Mouse (Mus musculus) kidney, embryonic 16.5 days (tissue): Measurements from ENCODE around the gene Gm13057. TPM values are rescaled to one million over a fixed set of nuclear protein-coding genes. Genes with fewer than 3 reads are reported as not detected.
"Not testable (repeated sequence)": the region's sequence is repeated elsewhere in the genome, so short reads cannot be mapped to it uniquely, and the experiment has no call there.

Experiments used
- ATAC-seq: fragments of 200-750 bp; cut with Nextera tagmentation; 2 replicates; pipeline ENCODE4 v1.8.0; 2017; ENCODE audit warnings: moderate TSS enrichment; ENCODE audit not compliant: low FRiP score, low TSS enrichment
- H3K27ac ChIP-seq: fragments of 300-500 bp; sonication (generic); 2 replicates; pipeline ENCODE4 v1.5.1; 2014; ENCODE audit warnings: low read length
- H3K27me3 ChIP-seq: fragments of 300-500 bp; sonication (generic); 2 replicates; pipeline ENCODE4 v1.6.1; 2014; ENCODE audit warnings: low read length, control low read depth, mixed read lengths; ENCODE audit not compliant: insufficient read depth
- H3K36me3 ChIP-seq: fragments of 300-500 bp; sonication (generic); 2 replicates; pipeline ENCODE4 v1.6.1; 2014; ENCODE audit warnings: low read length, control low read depth, mixed read lengths; ENCODE audit not compliant: insufficient read depth
- H3K4me1 ChIP-seq: fragments of 300-500 bp; sonication (generic); 2 replicates; pipeline ENCODE4 v1.6.1; 2014; ENCODE audit warnings: low read length, control low read depth, mixed read lengths; ENCODE audit not compliant: insufficient read depth
- H3K4me2 ChIP-seq: fragments of 300-500 bp; sonication (generic); replicated peaks from 2 replicates; pipeline ENCODE4 v1.6.1; 2014; ENCODE audit warnings: low read depth, low read length
- H3K4me3 ChIP-seq: fragments of 300-500 bp; sonication (generic); 2 replicates; pipeline ENCODE4 v1.5.1; 2014; ENCODE audit warnings: mild to moderate bottlenecking, low read length
- H3K9ac ChIP-seq: fragments of 300-500 bp; sonication (generic); replicated peaks from 2 replicates; pipeline ENCODE4 v1.6.1; 2014; ENCODE audit warnings: low read length
- H3K9me3 ChIP-seq: fragments of 300-500 bp; sonication (generic); 2 replicates; pipeline ENCODE4 v1.6.1; 2016; ENCODE audit warnings: low read length, control low read depth
- WGBS: fragments of 180-500 bp; shearing (Covaris S2); extraction: QIAGEN DNeasy Blood & Tissue Kit; methylation state at CpG from one replicate; pipeline ENCODE4 v1.1.7; 2014; 5-methylcytosine and 5-hydroxymethylcytosine counted together
- polyA plus RNA-seq: library from polyadenylated mRNA; unstranded; fragments of >200 nt; fragmentation: Nextera tagmentation; extraction: Ambion mirVana; gene quantifications from 2 replicates; pipeline ENCODE4 v1.2.1, GENCODE M21; 2015

Gene Gm13057
- not detected in 2 replicates for polyA plus RNA-seq

DNA sequence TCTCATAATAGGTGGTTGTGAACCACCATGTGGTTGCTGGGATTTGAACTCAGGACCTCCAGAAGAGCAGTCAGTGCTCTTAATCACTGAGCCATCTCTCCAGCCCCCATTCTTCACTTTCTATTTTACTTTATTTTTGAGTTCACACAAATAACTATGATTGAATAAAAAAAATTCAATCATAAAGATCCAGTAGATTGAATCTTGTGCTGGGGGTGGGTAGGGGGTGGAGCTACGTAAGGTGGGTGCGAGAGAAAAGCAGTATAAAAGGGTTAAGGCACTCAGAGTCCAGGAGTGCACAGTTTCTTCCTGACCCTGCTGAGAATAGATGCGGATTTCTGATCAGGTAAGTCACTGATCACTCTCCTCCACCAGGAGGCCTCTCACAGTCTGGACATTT, at the start of gene Gm13057, which contains the start of gene BC080695:
TSS of gene Gm13057 (plus strand) at position 310 of the 400 bp plus-strand sequence.
TSS of gene BC080695 (plus strand) at position 301 of the 400 bp plus-strand sequence.
- not testable (repeated sequence) for H3K9me3 ChIP-seq, H3K4me1 ChIP-seq
- no CpG with 5 or more reads among the region's 3 CpGs for WGBS

DNA sequence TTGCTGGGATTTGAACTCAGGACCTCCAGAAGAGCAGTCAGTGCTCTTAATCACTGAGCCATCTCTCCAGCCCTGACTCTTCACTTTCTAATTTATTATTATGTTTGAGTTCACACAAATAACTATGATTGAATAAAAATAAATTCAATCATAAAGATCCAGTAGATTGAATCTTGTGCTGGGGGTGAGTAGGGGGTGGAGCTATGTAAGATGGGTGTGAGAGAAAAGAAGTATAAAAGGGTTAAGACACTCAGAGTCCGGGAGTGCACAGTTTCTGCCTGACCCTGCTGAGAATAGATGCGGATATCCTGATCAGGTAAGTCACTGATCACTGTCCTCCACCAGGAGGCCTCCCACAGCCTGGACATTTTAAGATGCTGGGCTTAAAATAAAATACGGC, 40.5 kb upstream of the Gm13057 start, which contains the start of gene Gm13043:
TSS of gene Gm13043 (plus strand) at position 301 of the 400 bp plus-strand sequence.
- Histone ChIP-seq H3K27ac (no peak within 1 kb of the TSS), H3K9me3 (no peaks in the 10 kb centered on the region), H3K4me1 (no peaks in the 10 kb centered on the region), H3K36me3 (no peaks in the 10 kb centered on the region), H3K4me2 (no peak within 1 kb of the TSS), H3K27me3 (no peaks in the 10 kb centered on the region), H3K4me3 (no peak within 1 kb of the TSS), H3K9ac (no peak within 1 kb of the TSS)
- no peak for ATAC-seq
- WGBS = 82% methylated on average over 3 of the region's 3 CpGs

More for the DNA sequence above, at the start of gene Gm13057, which contains the start of gene BC080695:
- H3K27me3 ChIP-seq, H3K27ac ChIP-seq, H3K36me3 ChIP-seq, H3K9ac ChIP-seq, ATAC-seq, H3K4me2 ChIP-seq, H3K4me3 ChIP-seq: not testable (repeated sequence)

DNA sequence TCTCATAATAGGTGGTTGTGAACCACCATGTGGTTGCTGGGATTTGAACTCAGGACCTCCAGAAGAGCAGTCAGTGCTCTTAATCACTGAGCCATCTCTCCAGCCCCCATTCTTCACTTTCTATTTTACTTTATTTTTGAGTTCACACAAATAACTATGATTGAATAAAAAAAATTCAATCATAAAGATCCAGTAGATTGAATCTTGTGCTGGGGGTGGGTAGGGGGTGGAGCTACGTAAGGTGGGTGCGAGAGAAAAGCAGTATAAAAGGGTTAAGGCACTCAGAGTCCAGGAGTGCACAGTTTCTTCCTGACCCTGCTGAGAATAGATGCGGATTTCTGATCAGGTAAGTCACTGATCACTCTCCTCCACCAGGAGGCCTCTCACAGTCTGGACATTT, 15.9 kb upstream of the Gm13057 start, which contains the start of gene Gm13040:
TSS of gene Gm13040 (plus strand) at position 301 of the 400 bp plus-strand sequence.
- H3K27ac ChIP-seq, H3K9me3 ChIP-seq, H3K4me2 ChIP-seq, H3K27me3 ChIP-seq, H3K4me1 ChIP-seq, H3K36me3 ChIP-seq, H3K4me3 ChIP-seq, H3K9ac ChIP-seq, ATAC-seq: not testable (repeated sequence)
- no CpG with 5 or more reads among the region's 3 CpGs for WGBS

Other genes with a start within 250 kb of the Gm13057 start
- gene Lrrc38, start 202.0 kb upstream of the Gm13057 start, polyA plus RNA-seq = 0.06 and 0.12 TPM in 2 replicates
- gene Pramel1, start 157.3 kb upstream of the Gm13057 start, polyA plus RNA-seq = not detected in 2 replicates
- gene Pramef8, start 139.3 kb upstream of the Gm13057 start, polyA plus RNA-seq = 21.5 and 23.4 TPM in 2 replicates
- gene Oog4, start 101.4 kb upstream of the Gm13057 start, polyA plus RNA-seq = not detected in 2 replicates
- gene Gm13043, start 40.4 kb upstream of the Gm13057 start, polyA plus RNA-seq = not detected in 2 replicates
- gene Gm13040, start 15.8 kb upstream of the Gm13057 start, polyA plus RNA-seq = not detected in 2 replicates
- not detected in 2 replicates for gene BC080695, start within 50 bp of the Gm13057 start, polyA plus RNA-seq
- not detected in 2 replicates for gene Gm13083, start 63.3 kb downstream of the Gm13057 start, polyA plus RNA-seq
- not detected in 2 replicates for gene Gm13088, start 105.5 kb downstream of the Gm13057 start, polyA plus RNA-seq
- gene Gm13089, start 151.0 kb downstream of the Gm13057 start, polyA plus RNA-seq = not detected in 2 replicates
- not detected in 2 replicates for gene Gm13078, start 167.7 kb downstream of the Gm13057 start, polyA plus RNA-seq
- gene Gm13023, start 237.6 kb downstream of the Gm13057 start, polyA plus RNA-seq = not detected in 2 replicates